ENCODE assay signal across 34 mouse cellular contexts in genomic region chr11:11740603-11741002, GRCm38 (mm10). TPM values are rescaled to one million over a fixed set of nuclear protein-coding genes. Genes with fewer than 3 reads are reported as not detected.
DNase-seq lines count a peak whose midpoint lies in the region; ATAC-seq and TF ChIP-seq lines count a peak whose summit lies in the region.
"Had no signal": no experiment of that assay in that cellular context is flagged by ENCODE, and none has a peak within 500 bp of the region (broad histone marks: within the 10 kb centered on the region; RNA-seq: fewer than 3 reads in every experiment).

No protein-coding gene starts in this region.

- ATAC-seq in liver, embryonic 11.5 days (replicated peaks; ENCODE audit: low FRiP score) = no peak
- peak; percentile 24 for ATAC-seq in CD4-positive, CD25-positive, alpha-beta regulatory T cell, adult 4 months
- no peak for ATAC-seq in liver, embryonic 12.5 days
- no peak for ATAC-seq in liver, postnatal 0 days
- ATAC-seq in forebrain, embryonic 12.5 days (ENCODE audit: low FRiP score) = no peak
- ATAC-seq: forebrain, embryonic 15.5 days; hindbrain, postnatal 0 days; intestine, embryonic 16.5 days; lung, postnatal 0 days had no signal

- no peak overlapping the region for H3K9ac ChIP-seq in liver, embryonic 11.5 days (ENCODE audit: low read depth, low read length)
- no peak overlapping the region for H3K9ac ChIP-seq in liver, embryonic 12.5 days
- 0 out of 2 replicates have a peak overlapping the region, but pooled peaks have one; percentile 11 for H3K9ac ChIP-seq in liver, postnatal 0 days (replicated peaks)
- no peak overlapping the region for H3K9ac ChIP-seq in forebrain, embryonic 12.5 days
- H3K9ac ChIP-seq: embryonic facial prominence, embryonic 12.5 days; forebrain, embryonic 15.5 days; heart, embryonic 15.5 days; hindbrain, embryonic 12.5 days; limb, embryonic 12.5 days; midbrain, embryonic 12.5 days; neural tube, embryonic 13.5 days had no signal

- DNase-seq in liver, embryonic 11.5 days (ENCODE audit: low spot score) = no peak
- no peak for DNase-seq in liver
- no peak for DNase-seq in liver, postnatal 0 days
- DNase-seq in ovary, adult 18-20 months (ENCODE audit: low spot score) = no peak
- no peak for DNase-seq in left cerebral cortex, adult 8-10 months (ENCODE audit: low spot score in 2 of 2)
- DNase-seq: adrenal gland, postnatal 10 days; cerebellum, adult 11 months; cerebellum, adult 9-10 months; embryo, embryonic 11 days; gastrocnemius, postnatal 25 days; heart, adult 11 months; heart, postnatal 36 days; kidney, adult 8-10 months; kidney, postnatal 4 days; layer of hippocampus, adult 9-11 months; lung, adult 18-20 months; lung, postnatal 4 days had no signal

- no peaks in the 10 kb centered on the region for H3K27me3 ChIP-seq in liver, embryonic 11.5 days (replicated peaks; ENCODE audit: control insufficient read depth, insufficient read depth, low read length)
- H3K27me3 ChIP-seq in liver, embryonic 12.5 days (replicated peaks) = no peaks in the 10 kb centered on the region
- no peaks in the 10 kb centered on the region for H3K27me3 ChIP-seq in liver, postnatal 0 days (ENCODE audit: insufficient read depth, low read length)
- H3K27me3 ChIP-seq in forebrain, embryonic 12.5 days = no peaks in the 10 kb centered on the region
- H3K27me3 ChIP-seq: embryonic facial prominence, embryonic 12.5 days; forebrain, embryonic 15.5 days; heart, embryonic 15.5 days; hindbrain, embryonic 12.5 days; limb, embryonic 12.5 days; megakaryocyte, embryonic 14.5 days; midbrain, embryonic 12.5 days; neural tube, embryonic 13.5 days had no signal

- no peaks in the 10 kb centered on the region; the same call in 1 of the 2 replicates for H3K36me3 ChIP-seq in liver, embryonic 11.5 days (ENCODE audit: control insufficient read depth, insufficient read depth, low read length)
- H3K36me3 ChIP-seq in liver, embryonic 12.5 days = peaks cover 67% of the 10 kb centered on the region
- H3K36me3 ChIP-seq in liver, postnatal 0 days (replicated peaks; ENCODE audit: insufficient read depth, low read length) = peaks cover 19% of the 10 kb centered on the region
- H3K36me3 ChIP-seq in forebrain, embryonic 12.5 days (replicated peaks) = no peaks in the 10 kb centered on the region
- H3K36me3 ChIP-seq: embryonic facial prominence, embryonic 12.5 days; forebrain, embryonic 15.5 days; heart, embryonic 10.5 days; heart, embryonic 15.5 days; hindbrain, embryonic 12.5 days; limb, embryonic 12.5 days; midbrain, embryonic 12.5 days; neural tube, embryonic 13.5 days had no signal

- no peak overlapping the region for H3K4me3 ChIP-seq in liver, embryonic 11.5 days (ENCODE audit: low read depth, low read length)
- H3K4me3 ChIP-seq in liver, embryonic 12.5 days = no peak overlapping the region
- H3K4me3 ChIP-seq in liver, postnatal 0 days (ENCODE audit: low read depth, low read length) = no peak overlapping the region
- no peak overlapping the region for H3K4me3 ChIP-seq in forebrain, embryonic 12.5 days (replicated peaks)
- H3K4me3 ChIP-seq: embryonic facial prominence, embryonic 12.5 days; forebrain, embryonic 15.5 days; heart, embryonic 10.5 days; heart, embryonic 15.5 days; hindbrain, embryonic 12.5 days; limb, embryonic 12.5 days; megakaryocyte, embryonic 14.5 days; midbrain, embryonic 12.5 days; myocyte; neural tube, embryonic 13.5 days had no signal

- H3K9me3 ChIP-seq in liver, embryonic 11.5 days (ENCODE audit: control insufficient read depth, low read length) = no peaks in the 10 kb centered on the region
- no peaks in the 10 kb centered on the region for H3K9me3 ChIP-seq in liver, embryonic 12.5 days (replicated peaks)
- H3K9me3 ChIP-seq in liver, postnatal 0 days (ENCODE audit: low read length) = no peaks in the 10 kb centered on the region
- no peaks in the 10 kb centered on the region for H3K9me3 ChIP-seq in forebrain, embryonic 12.5 days
- H3K9me3 ChIP-seq: embryonic facial prominence, embryonic 12.5 days; forebrain, embryonic 15.5 days; heart, embryonic 10.5 days; heart, embryonic 15.5 days; hindbrain, embryonic 12.5 days; limb, embryonic 12.5 days; megakaryocyte, embryonic 14.5 days; midbrain, embryonic 12.5 days; neural tube, embryonic 13.5 days had no signal

- TF ChIP-seq EP300 in liver, postnatal 0 days (IDR thresholded peaks at IDR 0.05; ENCODE audit: low read depth) = no peak

- no peak for TF ChIP-seq CTCF in liver, postnatal 0 days (IDR thresholded peaks at IDR 0.05; ENCODE audit: low read depth)

- WGBS in liver, embryonic 11.5 days = 79% methylated on average over 5 of the region's 5 CpGs
- 68% methylated on average over 5 of the region's 5 CpGs for WGBS in liver, embryonic 12.5 days (ENCODE audit: insufficient replicate concordance)
- 65% methylated on average over 5 of the region's 5 CpGs for WGBS in liver, postnatal 0 days (ENCODE audit: insufficient replicate concordance)
- 77% methylated on average over 5 of the region's 5 CpGs for WGBS in forebrain, embryonic 12.5 days

- no peak overlapping the region for H3K4me2 ChIP-seq in liver, embryonic 11.5 days
- H3K4me2 ChIP-seq in liver, embryonic 12.5 days = no peak overlapping the region
- H3K4me2 ChIP-seq in liver, postnatal 0 days (ENCODE audit: low read depth, low read length) = no peak overlapping the region
- no peak overlapping the region for H3K4me2 ChIP-seq in forebrain, embryonic 12.5 days
- H3K4me2 ChIP-seq: embryonic facial prominence, embryonic 12.5 days; forebrain, embryonic 15.5 days; heart, embryonic 15.5 days; hindbrain, embryonic 12.5 days; limb, embryonic 12.5 days; midbrain, embryonic 12.5 days; neural tube, embryonic 13.5 days had no signal

- peak overlapping the region; percentile 34; the same call in 1 of the 2 replicates for H3K27ac ChIP-seq in liver, embryonic 11.5 days (ENCODE audit: low read depth, low read length)
- H3K27ac ChIP-seq in liver, embryonic 12.5 days = peak overlapping the region; percentile 80
- 0 out of 2 replicates have a peak overlapping the region, but pooled peaks have one; percentile 22 for H3K27ac ChIP-seq in liver, postnatal 0 days (ENCODE audit: low read depth)
- no peak overlapping the region for H3K27ac ChIP-seq in forebrain, embryonic 12.5 days
- H3K27ac ChIP-seq: embryonic facial prominence, embryonic 12.5 days; forebrain, embryonic 15.5 days; heart, embryonic 10.5 days; heart, embryonic 15.5 days; hindbrain, embryonic 12.5 days; hindbrain, postnatal 0 days; kidney, postnatal 0 days; limb, embryonic 12.5 days; midbrain, embryonic 12.5 days; neural tube, embryonic 13.5 days had no signal

- peaks cover 7% of the 10 kb centered on the region for H3K4me1 ChIP-seq in liver, embryonic 11.5 days (replicated peaks; ENCODE audit: control insufficient read depth, insufficient read depth, low read length)
- H3K4me1 ChIP-seq in liver, embryonic 12.5 days = peaks cover 56% of the 10 kb centered on the region
- peaks cover 13% of the 10 kb centered on the region; the same call in 1 of the 2 replicates for H3K4me1 ChIP-seq in liver, postnatal 0 days (ENCODE audit: insufficient read depth)
- no peaks in the 10 kb centered on the region for H3K4me1 ChIP-seq in forebrain, embryonic 12.5 days
- H3K4me1 ChIP-seq: embryonic facial prominence, embryonic 12.5 days; forebrain, embryonic 15.5 days; heart, embryonic 10.5 days; heart, embryonic 15.5 days; hindbrain, embryonic 12.5 days; limb, embryonic 12.5 days; midbrain, embryonic 12.5 days; neural tube, embryonic 13.5 days had no signal

RNA-seq across cellular contexts. Expression of gene Ikzf1, which starts 55.8 kb away (rescaled TPM):
- polyA plus RNA-seq in liver, embryonic 11.5 days (2014; fragmentation: Nextera tagmentation; extraction: Ambion mirVana) = 105 and 120 TPM in 2 replicates
- 100 to 1,000 TPM; 130 to 149 TPM for polyA plus RNA-seq in CD4-positive, CD25-positive, alpha-beta regulatory T cell, adult 4 months (2017; shearing (Covaris generic))
- polyA plus RNA-seq in liver, embryonic 12.5 days (2016; fragmentation: Nextera tagmentation; extraction: Ambion mirVana) = 59.1 and 61.0 TPM in 2 replicates
- polyA plus RNA-seq in liver, postnatal 0 days (2015; fragmentation: Nextera tagmentation; extraction: Ambion mirVana) = 11.6 and 12.5 TPM in 2 replicates
- polyA plus RNA-seq in forebrain, embryonic 12.5 days (2016; fragmentation: Nextera tagmentation; extraction: Ambion mirVana) = 0.91 and 0.98 TPM in 2 replicates
- 1 to 10 TPM; 2.8 to 7.6 (median 6.1) TPM for total RNA-seq in left cerebral cortex, adult 8-10 months (2022)
